Mouse (Mus musculus) brown adipose tissue, adult 24 weeks (tissue): ENCODE measurements around the gene Ctnnbip1. TPM values are rescaled to one million over a fixed set of nuclear protein-coding genes. Genes with fewer than 3 reads are reported as not detected.
A peak's percentile ranks its signal among the peaks of the same experiment; 100 is the strongest.

Experiments used
- H3K27ac ChIP-seq: fragments of 200-500 bp; replicated peaks from 2 replicates; pipeline ENCODE4 v1.5.1; 2012; ENCODE audit warnings: low read depth, mild to moderate bottlenecking, low read length
- H3K4me1 ChIP-seq: fragments of 200-500 bp; 2 replicates; pipeline ENCODE4 v1.6.1; 2012; ENCODE audit warnings: low read length, mixed read lengths; ENCODE audit not compliant: control insufficient read depth, insufficient read depth, insufficient read length
- H3K4me3 ChIP-seq: fragments of 200-500 bp; 2 replicates; pipeline ENCODE4 v1.5.1; 2012; ENCODE audit warnings: low read depth, mild to moderate bottlenecking, low read length, moderate library complexity; ENCODE audit not compliant: insufficient read depth
- polyA plus RNA-seq: library from polyadenylated mRNA; stranded (reverse); fragments of >200 nt; gene quantifications from 2 replicates; pipeline ENCODE4 v1.2.4, GENCODE M21; 2012; ENCODE audit not compliant: missing spikeins, insufficient read depth, insufficient read length

Ctnnbip1 gene
- polyA plus RNA-seq, 1 experiment: 13.6 TPM

- Histone ChIP-seq H3K4me3 (no peak overlapping the region), H3K4me1 (peaks cover 6% of the 10 kb centered on the region; the same call in 1 of the 2 replicates), H3K27ac (no peak overlapping the region)
These were observed 60.8 kb downstream of the Ctnnbip1 start for GRCm38 (mm10) chr4:149578831-149579230.

- H3K4me1 ChIP-seq: no peaks in the 10 kb centered on the region; the same call in 1 of the 2 replicates
- no peak overlapping the region for H3K4me3 ChIP-seq
- H3K27ac ChIP-seq: no peak overlapping the region
These were observed 67.2 kb downstream of the Ctnnbip1 start for GRCm38 (mm10) chr4:149585236-149585635.

DNA sequence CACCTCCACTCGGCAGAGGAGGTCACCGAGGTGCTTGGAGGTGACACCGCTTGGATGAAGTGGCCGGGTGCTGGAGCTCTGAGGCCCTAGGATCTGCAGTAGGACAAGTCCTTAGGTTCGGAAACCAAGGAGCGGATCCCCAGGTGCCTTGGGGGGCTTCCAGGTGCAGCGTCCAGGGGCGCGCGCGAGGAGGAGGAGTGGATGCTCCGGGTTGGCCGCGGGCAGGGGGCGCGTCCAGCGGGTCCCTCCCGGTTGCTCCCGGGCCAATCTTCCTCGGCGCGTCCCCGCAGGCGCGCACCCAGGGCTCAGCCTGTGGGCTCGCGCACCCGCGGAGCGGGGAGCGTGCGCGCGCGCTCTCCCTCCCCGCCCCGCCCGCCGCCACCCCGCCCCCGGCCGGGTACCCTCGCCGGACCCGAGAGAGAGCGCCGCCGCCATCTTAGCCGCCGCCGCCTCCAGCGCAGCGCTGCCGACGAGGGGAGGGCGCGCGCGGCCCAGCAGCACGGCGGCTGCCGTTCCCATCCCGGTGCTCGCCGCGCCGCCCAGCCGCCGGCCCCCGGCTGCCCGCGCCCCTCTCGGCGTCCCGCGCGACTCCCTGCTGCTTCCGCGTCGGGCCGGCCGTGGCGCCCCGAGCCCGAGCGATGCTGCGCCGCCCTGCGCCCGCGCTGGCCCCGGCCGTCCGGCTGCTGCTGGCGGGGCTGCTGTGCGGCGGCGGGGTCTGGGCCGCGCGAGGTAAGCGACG is 68.2 kb downstream of the Ctnnbip1 start, which contains the start of gene Clstn1:
TSS of gene Clstn1 (plus strand) at position 425 of the 739 bp plus-strand sequence.
- Histone ChIP-seq H3K4me3 (peak within 1 kb of the TSS; percentile 74), H3K27ac (no peak within 1 kb of the TSS), H3K4me1 (no peaks in the 10 kb centered on the region; the same call in 1 of the 2 replicates)

- Histone ChIP-seq H3K4me1 (peaks cover under 1% of the 10 kb centered on the region; the same call in 1 of the 2 replicates), H3K4me3 (peak overlapping the region; percentile 74), H3K27ac (no peak overlapping the region)
These were observed 69.0 kb downstream of the Ctnnbip1 start for GRCm38 (mm10) chr4:149586783-149587595.

DNA sequence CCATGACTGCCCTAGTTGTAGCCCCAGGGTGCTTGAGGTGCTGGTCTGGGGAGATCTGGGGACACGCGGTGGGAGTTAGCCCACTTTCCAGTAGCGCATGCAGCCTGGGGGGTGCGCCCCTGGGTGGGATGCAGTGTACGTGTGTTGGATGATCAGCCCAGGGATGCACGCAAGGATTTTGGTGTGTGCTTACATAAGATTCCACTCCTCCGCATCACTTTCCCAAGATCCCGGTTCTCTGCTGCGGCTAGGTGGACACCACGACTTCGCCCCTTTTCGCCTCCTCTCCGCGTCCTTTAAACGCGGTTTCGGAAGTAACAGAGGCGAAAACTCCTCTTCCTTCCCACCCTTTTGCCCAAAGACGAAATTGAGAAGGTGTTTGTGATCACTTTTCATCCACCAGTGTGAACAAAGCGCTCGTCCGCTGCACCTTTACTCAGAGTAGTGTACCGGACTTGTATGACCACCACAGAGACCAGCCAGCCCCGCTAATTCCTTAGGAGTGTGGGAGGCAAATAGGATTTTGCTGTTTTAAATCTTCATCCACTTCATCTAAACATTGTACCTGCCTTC is 69.6 kb downstream of the Ctnnbip1 start:
- Histone ChIP-seq H3K4me3 (peak overlapping the region; percentile 74), H3K27ac (no peak overlapping the region)

GRCm38 (mm10) chr4:149590200-149590599 is 72.2 kb downstream of the Ctnnbip1 start:
- H3K4me1 ChIP-seq: peaks cover 2% of the 10 kb centered on the region; the same call in 1 of the 2 replicates
- no peak overlapping the region for H3K27ac ChIP-seq

More for the DNA sequence above, 69.6 kb downstream of the Ctnnbip1 start:
- peaks cover 2% of the 10 kb centered on the region; the same call in 1 of the 2 replicates for H3K4me1 ChIP-seq

GRCm38 (mm10) chr4:149591486-149591885 is 73.5 kb downstream of the Ctnnbip1 start:
- Histone ChIP-seq H3K4me1 (peaks cover 4% of the 10 kb centered on the region; the same call in 1 of the 2 replicates), H3K27ac (no peak overlapping the region), H3K4me3 (no peak overlapping the region)

More at GRCm38 (mm10) chr4:149590200-149590599, 72.2 kb downstream of the Ctnnbip1 start:
- no peak overlapping the region for H3K4me3 ChIP-seq

GRCm38 (mm10) chr4:149594913-149595581 is 77.0 kb downstream of the Ctnnbip1 start:
- H3K4me1 ChIP-seq: peaks cover 7% of the 10 kb centered on the region; the same call in 1 of the 2 replicates

DNA sequence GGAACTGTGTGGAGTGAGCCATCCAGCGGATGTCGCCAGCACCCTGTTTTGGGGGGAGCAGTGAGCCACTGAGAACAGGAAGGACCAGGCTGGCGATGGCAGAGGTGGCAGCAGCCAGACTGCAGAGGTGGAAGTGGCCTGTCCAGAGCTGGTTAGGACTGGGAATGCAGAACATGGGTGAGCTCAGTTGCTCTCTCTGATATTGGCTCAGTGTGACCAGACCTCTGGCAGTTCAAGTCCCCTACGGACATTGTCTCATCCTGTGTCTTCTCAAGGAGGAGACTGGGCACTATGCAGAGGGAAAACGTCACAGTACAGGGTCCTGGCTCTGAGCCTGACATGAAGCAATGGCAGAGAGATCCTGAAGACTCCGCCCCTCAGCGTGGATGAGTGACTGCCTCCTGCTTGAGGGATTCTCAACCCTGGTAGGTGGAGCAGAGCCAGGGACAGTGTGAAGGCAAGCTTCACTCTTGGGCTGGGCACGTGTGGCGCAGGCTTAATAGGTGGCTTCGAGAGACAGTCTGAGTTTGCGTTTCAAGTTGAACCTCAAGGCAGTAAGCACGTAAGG is 79.7 kb downstream of the Ctnnbip1 start:
- no peak overlapping the region for H3K27ac ChIP-seq
- 0 out of 2 replicates have a peak, but pooled peaks cover 8% of the 10 kb centered on the region for H3K4me1 ChIP-seq
- no peak overlapping the region for H3K4me3 ChIP-seq

More at GRCm38 (mm10) chr4:149594913-149595581, 77.0 kb downstream of the Ctnnbip1 start:
- Histone ChIP-seq H3K4me3 (no peak overlapping the region), H3K27ac (no peak overlapping the region)

GRCm38 (mm10) chr4:149599549-149599948 is 81.5 kb downstream of the Ctnnbip1 start:
- H3K4me3 ChIP-seq: no peak overlapping the region
- no peak overlapping the region for H3K27ac ChIP-seq
- 0 out of 2 replicates have a peak, but pooled peaks cover 8% of the 10 kb centered on the region for H3K4me1 ChIP-seq

DNA sequence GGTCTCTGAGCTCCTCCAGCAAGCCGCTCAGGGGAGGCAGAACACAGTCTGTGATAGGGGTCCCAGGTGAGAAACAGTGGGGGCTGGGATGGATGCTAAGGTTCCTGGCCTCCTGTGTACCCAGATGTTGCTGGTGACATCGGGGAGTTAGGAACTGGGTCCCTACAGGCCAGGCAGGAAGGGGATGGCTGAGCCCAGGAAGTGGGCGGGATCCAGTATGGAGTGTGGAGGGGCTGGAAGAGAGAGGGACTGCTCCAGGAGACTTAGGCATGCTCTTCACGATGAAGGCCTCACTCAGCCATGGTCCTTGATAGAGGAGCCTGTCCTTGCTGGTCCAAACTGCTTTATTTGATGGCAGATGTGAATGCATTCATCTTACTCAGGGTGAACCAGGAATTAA is 82.1 kb downstream of the Ctnnbip1 start:
- no peak overlapping the region for H3K4me3 ChIP-seq
- 0 out of 2 replicates have a peak, but pooled peaks cover 8% of the 10 kb centered on the region for H3K4me1 ChIP-seq
- no peak overlapping the region for H3K27ac ChIP-seq

- no peak overlapping the region for H3K27ac ChIP-seq
- 0 out of 2 replicates have a peak, but pooled peaks cover 6% of the 10 kb centered on the region for H3K4me1 ChIP-seq
- H3K4me3 ChIP-seq: no peak overlapping the region
These were observed 83.4 kb downstream of the Ctnnbip1 start for GRCm38 (mm10) chr4:149601484-149601883.

- Histone ChIP-seq H3K4me1 (0 out of 2 replicates have a peak, but pooled peaks cover 7% of the 10 kb centered on the region), H3K4me3 (no peak overlapping the region), H3K27ac (no peak overlapping the region)
These were observed 84.2 kb downstream of the Ctnnbip1 start for GRCm38 (mm10) chr4:149602236-149602635.

DNA sequence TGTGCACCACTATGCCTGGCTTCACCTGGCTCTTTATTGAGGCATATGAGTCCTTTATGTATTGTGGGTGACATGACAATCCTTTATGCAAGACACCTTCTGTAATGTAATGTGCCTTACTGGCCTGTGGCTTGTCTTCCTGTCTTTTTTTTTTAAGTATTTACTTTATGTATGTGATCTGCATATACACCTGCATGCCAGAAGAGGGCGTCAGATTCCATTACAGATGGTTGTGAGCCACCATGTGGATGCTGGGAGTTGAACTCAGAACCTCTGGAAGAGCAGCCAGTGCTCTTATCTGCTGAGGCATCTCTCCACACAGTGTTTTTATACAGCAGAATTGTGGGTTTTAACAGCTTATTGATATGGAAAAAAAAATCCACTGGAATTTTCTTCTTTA is 85.8 kb downstream of the Ctnnbip1 start:
- Histone ChIP-seq H3K4me1 (peaks cover 7% of the 10 kb centered on the region; the same call in 1 of the 2 replicates), H3K27ac (no peak overlapping the region), H3K4me3 (no peak overlapping the region)
